Mouse (Mus musculus): ENCODE data around the gene Stap2. TPM values are rescaled to one million over a fixed set of nuclear protein-coding genes. Genes with fewer than 3 reads are reported as not detected.

The Stap2 gene
- total RNA-seq, 2 experiments from 2014 or later, result 4.4 TPM

DNA sequence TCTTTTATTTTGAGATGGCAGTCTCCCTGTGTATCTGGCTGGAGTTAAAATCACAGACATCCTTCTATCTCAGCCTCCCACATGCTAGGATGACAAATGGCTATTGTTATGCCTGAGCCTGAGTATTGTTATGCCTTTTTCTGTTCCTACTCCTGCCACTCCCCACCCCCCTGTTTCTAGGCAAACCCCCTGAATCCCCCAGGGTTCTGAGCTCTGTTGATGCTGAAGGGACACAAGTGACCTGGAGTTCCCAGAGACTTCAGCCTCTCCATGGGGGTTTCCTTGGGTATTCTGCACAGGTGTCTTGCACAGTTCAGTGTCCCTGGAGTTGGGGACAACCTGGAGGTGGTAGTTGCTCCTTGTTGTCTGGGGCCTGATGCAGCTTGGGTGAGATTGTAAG, 53.3 kb downstream of the Stap2 start:
- intact Hi-C loops (cut with DNase I), result no loop called here
- no peak for DNase-seq (ENCODE audit: extremely low spot score in 1 of 2, low spot score in 2 of 2)

GRCm38 (mm10) chr17:55950601-55951000, 54.8 kb downstream of the Stap2 start:
- no peak for DNase-seq (ENCODE audit: extremely low spot score in 1 of 2, low spot score in 2 of 2)
- intact Hi-C loops (cut with DNase I), result no loop called here

DNA sequence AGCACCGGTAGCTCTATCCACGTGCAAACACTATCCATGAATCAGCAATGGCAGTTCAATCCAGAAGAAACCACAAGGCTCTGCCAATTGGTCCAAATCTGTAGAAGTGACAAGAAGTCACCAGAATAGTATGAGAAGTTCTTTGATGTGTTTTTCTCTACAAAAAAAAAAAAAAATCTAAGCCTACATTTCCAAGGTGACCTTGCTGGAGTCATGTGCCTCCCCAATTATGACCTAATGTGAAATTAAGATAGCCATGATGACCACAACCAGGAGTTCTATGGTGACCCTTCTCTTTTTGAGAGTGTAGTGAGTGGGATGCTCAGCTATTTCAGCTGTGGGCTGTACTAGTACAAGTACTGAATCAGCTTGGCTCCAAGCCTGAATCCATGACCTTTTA, 56.0 kb downstream of the Stap2 start, which contains the start of gene Zfp119b:
Zfp119b (minus strand) TSS at position 101 of the 400 bp plus-strand sequence.
- intact Hi-C loops (cut with DNase I), result no loop called here
- DNase-seq (ENCODE audit: extremely low spot score in 1 of 2, low spot score in 2 of 2), result no peak

GRCm38 (mm10) chr17:55948647-55949046, 56.7 kb downstream of the Stap2 start:
- DNase-seq (ENCODE audit: extremely low spot score in 1 of 2, low spot score in 2 of 2), result no peak
- intact Hi-C loops (cut with DNase I), result no loop called here

Other genes with a start within 250 kb of the Stap2 start
- 1 to 10 TPM; 8.5 to 9.1 TPM for gene Zfp119a, start 126.7 kb downstream of the Stap2 start, total RNA-seq (2021)
- gene Zfp959, start 113.5 kb downstream of the Stap2 start, total RNA-seq (2021), result 1 to 10 TPM; 7.0 to 8.5 TPM
- 1 to 10 TPM; 3.2 to 5.3 TPM for gene Zfp119b, start 56.1 kb downstream of the Stap2 start, total RNA-seq (2021)
- gene Ebi3, start 52.9 kb downstream of the Stap2 start, total RNA-seq (2021), result 1 to 10 TPM; 2.8 to 4.2 TPM
- gene Yju2, start 46.5 kb downstream of the Stap2 start, total RNA-seq (2021), result 10 to 100 TPM; 12.7 to 16.5 TPM
- 10 to 100 TPM; 50.3 to 57.4 TPM for gene Shd, start 35.1 kb downstream of the Stap2 start, total RNA-seq (2021)
- 100 to 1,000 TPM in 1 of 2 experiments, 10 to 100 TPM in 1; 99.7 to 111 TPM for gene Fsd1, start 19.1 kb downstream of the Stap2 start, total RNA-seq (2021)
- gene Mpnd, start 127 bp upstream of the Stap2 start, total RNA-seq (2021), result 100 to 1,000 TPM; 111 to 115 TPM
- 10 to 100 TPM; 53.7 TPM for gene Sh3gl1, start 31.1 kb upstream of the Stap2 start, total RNA-seq (2021)
- 1 to 10 TPM; 5.1 to 5.7 TPM for gene Chaf1a, start 34.9 kb upstream of the Stap2 start, total RNA-seq (2021)
- 10 to 100 TPM; 79.8 to 87.9 TPM for gene Ubxn6, start 69.4 kb upstream of the Stap2 start, total RNA-seq (2021)
- gene Hdgfl2, start 74.0 kb upstream of the Stap2 start, total RNA-seq (2021), result 100 to 1,000 TPM in 1 of 2 experiments, 10 to 100 TPM in 1; 96.5 to 104 TPM
- gene Plin4, start 104.2 kb upstream of the Stap2 start, total RNA-seq (2021), result 1 to 10 TPM in 1 of 2 experiments, under 1 TPM in 1; 0.14 to 1.4 TPM
- gene Plin5, start 112.0 kb upstream of the Stap2 start, total RNA-seq (2021), result 1 to 10 TPM in 1 of 2 experiments, under 1 TPM in 1; 0.75 to 1.2 TPM
- gene Lrg1, start 116.4 kb upstream of the Stap2 start, total RNA-seq (2021), result under 1 TPM; 0.49 to 0.79 TPM
- 100 to 1,000 TPM; 119 to 123 TPM for gene Sema6b, start 134.8 kb upstream of the Stap2 start, total RNA-seq (2021)
- 10 to 100 TPM in 1 of 2 experiments, 1 to 10 TPM in 1; 9.3 to 11.1 TPM for gene Tnfaip8l1, start 156.9 kb upstream of the Stap2 start, total RNA-seq (2021)
- gene Mydgf, start 178.3 kb upstream of the Stap2 start, total RNA-seq (2021), result 10 to 100 TPM; 49.4 to 51.4 TPM
- 10 to 100 TPM; 43.8 to 44.8 TPM for gene Dpp9, start 213.3 kb upstream of the Stap2 start, total RNA-seq (2021)